Mouse (Mus musculus): Measurements from ENCODE around the gene Tab1.

- TF ChIP-seq POLR2A (IDR thresholded peaks at IDR 0.05; ENCODE audit: borderline replicate concordance, insufficient read depth, low read length) (no peak), CTCF (IDR thresholded peaks at IDR 0.05; ENCODE audit: borderline replicate concordance, insufficient read depth, low read depth, low read length) (no peak)
Observed at GRCm38 (mm10) chr15:80092041-80092441, 40.9 kb upstream of the Tab1 start.

Data from cerebellum, adult 2 months (tissue).